17 mouse cellular contexts compared by ENCODE assay signal in the genomic region with DNA sequence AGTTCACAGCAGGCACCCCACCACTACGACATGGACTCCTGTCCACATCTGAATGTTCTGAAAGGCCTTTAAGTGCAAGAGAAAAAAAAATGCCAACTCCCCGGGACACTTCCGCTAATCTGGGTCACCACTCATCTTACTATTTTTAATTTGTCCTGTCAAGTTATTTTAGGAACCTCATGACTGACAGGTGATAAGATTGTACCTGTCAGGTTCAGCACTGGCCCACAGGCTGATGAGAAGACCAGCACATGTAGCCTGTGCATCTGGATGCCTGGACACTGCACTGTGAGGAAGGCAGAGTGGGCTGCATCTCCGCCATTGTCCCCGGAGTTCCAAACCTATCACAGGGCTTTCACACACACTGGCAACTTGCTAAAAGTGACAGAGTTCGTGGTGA. TPM values are rescaled to one million over a fixed set of nuclear protein-coding genes. Genes with fewer than 3 reads are reported as not detected.
"Had no signal": no experiment of that assay in that cellular context is flagged by ENCODE, and none has a peak within 500 bp of the region (broad histone marks: within the 10 kb centered on the region; RNA-seq: fewer than 3 reads in every experiment).

No protein-coding gene starts in this region.

- H3K4me3 ChIP-seq: limb, embryonic 13.5 days; myocyte; neural tube, embryonic 15.5 days had no signal

- H3K36me3 ChIP-seq: limb, embryonic 13.5 days; neural tube, embryonic 15.5 days had no signal

- DNase-seq: kidney, postnatal 36 days; layer of hippocampus, adult 9-11 months; layer of hippocampus, postnatal 36 days; left cerebral cortex, postnatal 4 days; lung, adult 18-20 months; midbrain, embryonic 14.5 days; spleen, adult 18-20 months; thymus, adult 18-20 months; thymus, postnatal 14 days had no signal

- H3K4me2 ChIP-seq: limb, embryonic 13.5 days; neural tube, embryonic 15.5 days had no signal

- H3K9ac ChIP-seq: limb, embryonic 13.5 days; liver, embryonic 14.5 days; neural tube, embryonic 15.5 days had no signal

- H3K27ac ChIP-seq: kidney, postnatal 0 days; limb, embryonic 13.5 days; liver, embryonic 14.5 days; neural tube, embryonic 15.5 days had no signal

- H3K9me3 ChIP-seq: limb, embryonic 13.5 days; neural tube, embryonic 15.5 days had no signal

RNA-seq across cellular contexts. Expression of a gene that starts 3.4 kb away (rescaled TPM):
- total RNA-seq: liver, adult 2 months had no signal
- polyA plus RNA-seq: limb, embryonic 13.5 days; liver, adult 2 months; liver, embryonic 14.5 days; myocyte; neural tube, embryonic 11.5 days; stomach, embryonic 14.5 days had no signal
